Mouse (Mus musculus) bone marrow, adult 2 months (tissue): Measurements from ENCODE around the gene Hspb7.
A peak's percentile ranks its signal among the peaks of the same experiment; 100 is the strongest.

Experiments used
- CTCF ChIP-seq: fragments of 200-500 bp; IDR thresholded peaks from 2 replicates; pipeline ENCODE4 v1.5.1; 2011; ENCODE audit warnings: low read length, control low read depth; ENCODE audit not compliant: control insufficient read depth, insufficient read depth
- POLR2A ChIP-seq: fragments of 200-500 bp; IDR thresholded peaks from 2 replicates; pipeline ENCODE4 v1.6.1; 2011; ENCODE audit warnings: low read depth, mild to moderate bottlenecking, control low read depth, low read length, borderline replicate concordance; ENCODE audit not compliant: control insufficient read depth

- TF ChIP-seq CTCF (peak; percentile 54; the same call in 1 of the 2 replicates), POLR2A (no peak)
Measured at GRCm38 (mm10) chr4:141429847-141430246, 9.3 kb downstream of the Hspb7 start.
